Mouse (Mus musculus): ENCODE data around the gene Borcs6.

Gene Borcs6

DNA sequence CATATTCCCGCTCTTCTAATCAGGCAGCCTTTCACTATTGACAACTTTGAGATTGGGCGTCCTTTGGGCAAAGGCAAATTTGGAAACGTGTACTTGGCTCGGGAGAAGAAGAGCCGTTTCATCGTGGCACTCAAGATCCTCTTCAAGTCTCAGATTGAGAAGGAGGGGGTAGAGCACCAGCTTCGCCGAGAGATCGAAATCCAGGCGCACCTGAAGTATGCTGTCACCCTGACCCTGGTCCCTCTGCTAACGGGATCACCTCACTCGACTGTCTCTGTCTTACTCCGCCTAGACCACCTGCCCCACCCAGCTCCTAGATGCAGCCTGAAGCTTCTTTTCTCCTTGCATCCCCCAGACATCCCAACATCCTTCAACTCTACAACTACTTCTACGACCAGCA lies 11.4 kb upstream of the Borcs6 start:
- DNase-seq (ENCODE audit: extremely low spot score): no peak

DNA sequence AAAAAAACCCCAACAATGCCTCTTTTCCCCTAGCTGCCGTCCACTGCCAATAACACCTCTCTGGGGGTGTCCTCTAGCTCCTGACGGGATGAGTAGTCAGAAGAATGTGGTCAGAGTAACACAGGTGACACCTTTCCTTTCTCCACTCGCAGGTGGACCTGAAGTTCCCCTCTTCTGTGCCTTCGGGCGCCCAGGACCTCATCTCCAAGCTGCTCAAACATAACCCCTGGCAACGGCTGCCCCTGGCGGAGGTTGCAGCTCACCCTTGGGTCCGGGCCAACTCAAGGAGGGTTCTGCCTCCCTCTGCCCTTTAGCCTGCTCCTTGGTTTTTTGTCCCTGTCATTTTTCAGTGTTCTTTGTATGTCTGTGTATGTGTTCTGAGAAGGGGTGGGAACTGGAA lies 8.8 kb upstream of the Borcs6 start:
- DNase-seq (ENCODE audit: extremely low spot score): no peak

DNA sequence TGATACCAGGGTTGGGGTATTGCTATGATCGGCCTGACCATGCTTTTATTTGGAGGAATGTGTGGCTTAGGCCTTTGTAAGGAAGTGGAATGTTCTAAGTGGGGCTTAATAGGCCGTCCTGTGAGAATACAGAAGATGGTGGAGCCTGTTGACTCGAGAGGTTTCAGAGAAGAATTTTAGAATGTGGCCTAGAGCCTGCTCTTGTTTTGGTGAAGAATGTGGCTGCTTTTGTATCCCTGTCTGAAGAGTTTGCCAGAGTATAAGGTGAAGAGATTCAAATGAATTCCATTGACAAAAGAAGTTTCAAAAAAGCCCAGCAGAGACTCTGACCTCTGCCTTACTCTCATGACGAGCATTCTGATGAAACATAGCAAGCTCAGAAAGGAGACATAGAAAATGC lies 7.7 kb upstream of the Borcs6 start:
- no peak for DNase-seq (ENCODE audit: extremely low spot score)

DNA sequence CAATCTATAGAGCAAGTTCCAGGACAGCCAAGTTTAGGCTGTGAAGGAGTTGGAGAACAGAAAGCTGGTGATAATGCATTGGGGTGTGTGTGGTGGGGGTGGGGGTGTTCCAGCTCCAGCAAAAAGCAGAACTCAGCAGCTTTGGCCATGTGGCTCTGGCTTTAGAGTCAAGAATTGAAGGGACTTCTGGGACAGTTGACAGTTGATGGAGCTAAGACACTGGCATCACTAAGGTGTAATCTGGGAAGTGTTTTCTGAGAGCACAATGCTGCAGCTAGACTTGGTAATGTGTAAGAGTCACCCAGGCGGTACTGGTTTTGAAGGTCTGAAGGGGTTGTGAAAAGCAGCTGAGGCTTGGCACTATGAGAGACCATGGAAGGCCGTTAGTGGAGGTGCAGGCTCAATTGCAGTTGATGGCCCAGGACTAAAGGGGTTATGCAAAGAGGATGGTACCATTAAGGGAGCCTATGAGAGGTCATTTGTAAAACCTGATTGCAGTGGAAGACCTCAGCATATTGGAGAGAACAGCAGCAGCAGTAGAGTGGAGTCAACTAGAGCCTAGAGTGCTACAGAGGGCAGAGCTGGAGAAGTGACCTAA lies 6.6 kb upstream of the Borcs6 start:
- DNase-seq (ENCODE audit: extremely low spot score): no peak

DNA sequence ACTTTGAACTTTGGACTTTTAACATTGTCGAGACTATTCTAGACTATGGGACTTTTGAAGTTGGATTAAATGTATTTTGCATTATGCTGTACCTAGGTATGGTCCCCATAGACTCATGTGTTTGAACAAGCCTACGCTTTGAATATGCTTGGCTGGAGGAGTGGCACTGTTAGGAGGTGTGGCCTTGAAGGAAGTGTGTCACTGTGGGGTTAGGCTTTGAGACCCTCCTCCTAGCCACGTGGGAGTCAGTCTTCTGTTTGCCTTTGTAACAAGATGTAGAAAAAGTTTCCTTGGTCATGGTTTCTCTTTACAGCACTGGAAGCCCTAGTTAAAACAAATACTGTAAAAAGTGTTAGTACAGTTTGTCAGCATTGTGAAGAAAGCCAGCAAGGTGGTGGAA lies 5.7 kb upstream of the Borcs6 start:
- no peak for DNase-seq (ENCODE audit: extremely low spot score)

DNA sequence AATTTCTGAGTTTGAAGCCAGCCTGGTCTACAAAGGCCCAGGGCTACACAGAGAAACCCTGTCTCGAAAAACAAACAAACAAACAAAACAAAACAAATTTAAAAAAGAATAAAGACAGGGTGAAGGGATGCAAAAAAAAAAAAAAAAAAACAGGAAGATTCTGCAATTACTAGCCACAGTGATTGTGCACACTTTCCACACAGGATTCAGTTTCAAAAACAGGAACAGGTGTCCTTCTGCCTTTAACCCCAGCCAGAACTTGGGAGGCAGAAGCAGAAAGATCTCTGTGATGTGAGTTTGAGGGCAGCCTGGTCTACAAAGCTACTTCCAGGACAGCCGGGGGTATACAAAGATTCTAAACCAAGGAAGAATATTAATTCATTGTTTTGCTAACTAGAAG lies 1.3 kb upstream of the Borcs6 start:
- no peak for DNase-seq (ENCODE audit: extremely low spot score)

DNA sequence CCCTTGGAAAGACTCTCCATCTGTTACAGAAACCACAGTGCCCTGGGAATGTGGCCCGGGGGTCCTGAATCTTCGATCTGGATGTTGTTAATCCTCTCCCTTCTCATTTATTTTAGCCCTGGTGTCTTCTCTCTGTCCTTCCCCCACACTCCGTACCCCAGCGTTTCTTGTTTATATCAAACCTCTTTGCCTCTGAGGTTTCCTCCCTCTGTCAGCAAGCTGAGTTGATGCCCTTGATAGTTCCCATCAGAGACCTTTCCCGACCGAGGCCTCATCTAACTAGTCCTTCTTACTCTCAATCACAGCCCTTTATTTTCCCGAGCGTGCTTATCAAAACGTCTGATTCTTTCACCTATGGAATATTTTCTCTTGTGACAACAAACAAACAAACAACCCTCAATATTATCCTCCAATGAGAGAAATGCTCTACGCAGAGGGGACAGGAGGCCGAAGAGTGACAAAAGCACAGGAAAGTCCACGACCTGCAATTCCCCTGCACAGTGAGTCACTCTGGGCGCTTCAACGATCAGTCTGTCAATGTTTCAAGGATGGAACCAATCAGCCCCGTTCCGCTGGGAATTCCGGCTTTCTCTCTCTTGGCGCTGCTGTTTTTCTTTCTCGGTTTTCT lies 674 bp upstream of the Borcs6 start:
- no peak for DNase-seq (ENCODE audit: extremely low spot score)

DNA sequence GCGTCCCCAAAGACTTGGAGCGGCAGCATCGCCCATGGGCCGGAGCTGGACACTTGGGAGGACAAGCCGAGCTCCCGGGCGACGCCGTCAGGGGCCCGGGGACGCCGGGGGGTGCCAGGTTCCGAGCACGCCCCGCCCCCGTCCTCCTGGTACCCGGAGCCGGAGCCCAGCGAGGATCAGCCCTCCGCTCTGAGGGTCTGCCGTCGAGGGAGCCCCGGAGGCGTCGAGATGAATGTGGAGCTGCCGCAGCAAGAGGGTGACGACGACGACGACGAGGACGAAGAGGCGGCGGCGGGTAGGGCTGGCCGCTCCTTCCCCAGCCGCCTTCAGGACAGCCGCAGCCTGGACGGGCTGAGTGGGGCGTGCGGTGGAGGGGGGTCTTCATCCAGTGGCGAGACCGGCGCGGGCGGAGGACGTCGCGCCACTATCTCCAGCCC lies 476 bp downstream of the Borcs6 start:
- no peak for DNase-seq (ENCODE audit: extremely low spot score)

DNA sequence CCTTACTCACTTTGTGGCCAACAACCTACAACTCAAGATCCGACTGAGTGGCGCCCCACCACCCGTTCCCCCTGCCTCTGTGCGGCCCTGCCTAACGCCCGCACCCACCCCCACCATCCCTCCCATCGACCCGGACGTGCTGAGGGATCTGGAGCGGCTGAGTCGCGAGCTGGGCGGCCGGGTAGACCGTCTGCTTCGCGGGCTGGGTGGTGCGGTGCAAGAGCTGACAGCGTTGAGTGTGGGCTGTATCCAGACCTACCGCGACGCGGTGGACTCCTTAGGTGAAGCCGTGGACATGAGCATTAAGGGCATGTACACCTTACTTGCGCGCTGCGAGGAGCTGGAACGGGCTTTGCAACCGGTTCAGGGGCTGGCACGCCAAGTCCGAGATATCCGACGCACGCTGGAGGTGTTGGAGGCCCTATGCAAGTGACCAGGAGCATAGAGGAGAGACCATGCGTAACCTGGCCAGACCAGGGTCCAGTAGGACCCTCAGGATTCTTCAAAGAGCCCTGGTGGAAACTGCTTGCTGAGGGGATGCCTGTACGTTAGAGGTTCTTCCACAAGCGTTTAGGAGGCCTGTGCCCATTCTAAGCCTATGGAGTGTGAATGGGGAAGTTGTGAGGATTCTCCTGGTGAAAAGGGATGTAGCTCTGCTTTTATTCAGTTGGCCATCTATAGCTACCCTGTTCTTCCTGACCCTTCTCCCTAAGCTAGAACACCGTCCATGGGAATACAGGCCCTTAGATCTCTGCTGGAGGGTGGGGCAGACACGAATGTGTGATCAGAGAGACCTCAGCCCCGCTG lies 1.1 kb downstream of the Borcs6 start:
- DNase-seq (ENCODE audit: extremely low spot score): no peak

DNA sequence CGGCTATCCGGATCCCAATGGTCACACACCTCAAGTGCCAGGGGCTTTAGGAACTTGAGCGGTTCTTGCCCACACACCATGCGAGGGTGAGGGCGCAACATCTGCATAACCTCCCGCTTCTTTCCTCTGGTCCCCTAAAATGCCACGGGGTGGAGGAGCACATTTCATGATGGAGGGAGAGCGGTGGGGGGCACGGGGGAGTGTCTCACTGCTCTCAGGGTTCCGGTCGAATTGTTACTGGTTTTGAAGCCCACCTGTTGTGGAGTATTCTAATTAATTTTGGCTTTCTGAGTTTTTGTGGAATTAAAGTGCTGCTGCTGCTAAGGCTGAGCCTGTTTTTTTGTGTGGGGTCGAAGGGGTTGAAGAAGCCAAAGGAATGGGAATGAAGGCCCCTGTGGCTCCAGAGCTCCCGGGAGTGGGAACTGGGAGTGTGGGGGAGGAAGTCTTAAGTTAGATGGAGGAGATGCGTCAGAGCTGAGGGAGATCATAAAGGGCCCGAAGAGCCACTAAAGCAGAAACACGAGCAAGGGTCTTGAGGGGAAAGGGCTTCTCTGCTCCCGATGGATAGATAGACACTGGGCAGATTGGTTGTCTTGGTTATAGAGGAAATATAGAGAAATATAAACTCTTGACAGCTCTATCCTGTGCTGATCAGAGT lies 1.9 kb downstream of the Borcs6 start:
- no peak for DNase-seq (ENCODE audit: extremely low spot score)

DNA sequence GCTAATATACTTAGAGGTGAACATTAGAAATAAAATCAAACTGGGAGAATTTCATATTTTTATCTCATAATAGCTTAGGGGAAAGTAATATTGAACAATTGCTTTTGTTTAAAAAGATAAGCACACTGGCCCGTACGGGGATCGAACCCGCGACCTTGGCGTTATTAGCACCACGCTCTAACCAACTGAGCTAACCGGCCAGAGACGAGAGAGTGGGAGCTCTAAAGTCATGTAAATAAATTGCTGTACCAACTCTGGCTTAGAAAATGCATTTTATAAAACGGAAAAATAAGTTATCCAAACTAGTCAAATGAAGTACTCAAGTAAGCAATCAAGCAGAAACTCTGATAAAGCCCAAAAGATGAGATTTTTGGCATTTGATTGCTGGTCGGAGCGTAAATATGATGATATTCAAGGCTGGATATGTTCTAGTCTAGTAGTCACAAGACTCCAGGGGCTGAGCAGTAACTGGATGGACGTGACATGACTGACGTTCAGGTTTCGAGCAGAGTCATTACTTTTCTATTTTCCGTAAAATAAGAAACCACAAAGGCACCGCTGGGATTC lies 2.8 kb downstream of the Borcs6 start:
- peak; percentile 84 for DNase-seq (ENCODE audit: extremely low spot score)

DNA sequence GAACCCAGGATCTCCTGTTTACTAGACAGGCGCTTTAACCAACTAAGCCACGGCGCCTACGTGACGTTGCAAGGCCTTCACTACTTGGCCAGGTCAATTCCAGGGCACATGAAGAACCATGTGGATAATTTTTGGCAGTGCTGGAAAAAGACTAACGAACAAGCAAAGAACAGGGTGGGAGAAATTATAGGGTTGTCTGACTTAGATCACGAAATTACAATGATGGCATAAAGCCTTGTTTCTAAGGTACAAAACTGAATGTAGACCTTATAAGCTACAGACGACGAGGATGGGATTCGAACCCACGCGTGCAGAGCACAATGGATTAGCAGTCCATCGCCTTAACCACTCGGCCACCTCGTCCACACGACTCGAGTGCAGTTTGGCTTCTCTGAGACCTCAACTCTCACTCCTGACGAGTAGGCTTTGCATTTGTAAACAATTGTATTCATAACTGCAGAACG lies 3.3 kb downstream of the Borcs6 start:
- DNase-seq (ENCODE audit: extremely low spot score): peak; percentile 96

DNA sequence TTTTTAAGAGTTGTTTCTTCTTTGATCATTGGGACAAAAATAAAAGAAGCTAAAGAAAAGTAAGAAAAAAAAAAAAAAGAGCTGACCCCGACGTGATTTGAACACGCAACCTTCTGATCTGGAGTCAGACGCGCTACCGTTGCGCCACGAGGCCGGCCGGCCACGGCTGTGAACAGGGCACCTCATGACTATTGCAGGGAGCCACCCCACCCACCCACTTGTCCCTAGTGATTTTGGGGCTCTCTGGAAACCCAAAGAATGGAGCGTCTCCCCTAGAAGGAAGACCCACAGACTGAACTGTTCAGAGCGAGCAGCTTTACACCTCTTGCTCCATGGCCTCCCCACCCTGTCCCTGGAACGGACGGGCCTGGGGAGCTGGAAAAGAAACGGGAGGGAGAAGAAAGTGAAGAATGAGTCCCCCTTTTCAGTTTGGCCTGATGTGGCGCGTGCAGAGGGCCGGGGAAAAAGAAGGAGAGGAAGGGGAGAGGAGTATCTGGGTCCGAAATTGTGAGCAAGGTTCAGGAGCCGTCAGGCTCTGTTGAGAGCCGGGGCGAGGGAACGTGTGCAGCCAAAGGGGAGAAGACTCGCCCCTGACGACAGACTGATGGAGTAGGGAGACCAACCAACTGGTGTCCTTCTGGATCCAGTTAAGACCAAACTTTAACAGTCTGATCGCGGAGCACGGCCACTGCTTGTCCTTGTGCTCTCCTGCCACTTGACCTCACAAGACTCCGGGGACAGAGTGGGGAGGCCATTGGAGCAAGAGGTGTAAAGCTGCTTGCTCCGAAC lies 4.1 kb downstream of the Borcs6 start:
- DNase-seq (ENCODE audit: extremely low spot score): peak; percentile 92

DNA sequence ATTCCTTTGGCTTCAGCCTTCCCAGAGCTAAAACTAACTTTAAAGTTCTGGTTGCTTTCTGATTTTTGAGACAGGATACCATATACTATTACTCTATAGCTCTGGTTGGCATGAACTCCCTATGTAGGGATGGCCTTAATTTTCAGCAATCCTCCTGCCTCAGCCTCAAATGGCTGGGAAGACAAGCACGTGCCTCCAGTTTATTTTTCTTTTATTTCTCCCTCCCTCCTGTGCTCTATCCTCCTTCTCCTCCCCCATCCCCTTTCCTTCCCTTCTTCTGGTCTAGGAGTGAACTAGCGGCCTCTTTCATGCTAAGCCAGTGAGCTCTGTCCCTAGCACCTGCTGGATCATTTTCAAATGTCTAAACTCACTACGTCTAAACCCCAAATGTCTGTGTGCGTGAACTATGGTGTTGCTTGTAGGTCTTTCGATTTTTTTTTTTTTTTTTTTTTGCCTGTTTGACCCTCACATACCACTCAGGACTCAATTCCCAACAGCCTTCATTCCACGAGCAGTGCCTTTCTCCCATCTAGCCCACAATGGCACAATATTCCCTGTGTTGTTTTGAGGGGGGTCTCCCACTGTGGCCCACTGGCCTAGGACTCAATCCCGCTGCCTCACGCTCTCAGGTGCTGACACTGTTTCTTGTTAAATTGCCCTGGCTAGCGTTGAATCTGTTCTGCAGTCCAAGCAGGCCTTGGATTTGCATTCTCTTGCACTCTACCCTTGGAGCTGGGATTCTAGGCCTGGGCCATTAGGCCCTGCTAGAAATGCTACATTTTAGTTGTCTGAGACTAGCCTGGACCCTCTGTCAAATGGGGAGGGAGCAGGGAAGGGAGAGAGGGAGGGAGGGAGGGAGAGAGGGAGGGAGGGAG lies 5.0 kb downstream of the Borcs6 start:
- DNase-seq (ENCODE audit: extremely low spot score): no peak

DNA sequence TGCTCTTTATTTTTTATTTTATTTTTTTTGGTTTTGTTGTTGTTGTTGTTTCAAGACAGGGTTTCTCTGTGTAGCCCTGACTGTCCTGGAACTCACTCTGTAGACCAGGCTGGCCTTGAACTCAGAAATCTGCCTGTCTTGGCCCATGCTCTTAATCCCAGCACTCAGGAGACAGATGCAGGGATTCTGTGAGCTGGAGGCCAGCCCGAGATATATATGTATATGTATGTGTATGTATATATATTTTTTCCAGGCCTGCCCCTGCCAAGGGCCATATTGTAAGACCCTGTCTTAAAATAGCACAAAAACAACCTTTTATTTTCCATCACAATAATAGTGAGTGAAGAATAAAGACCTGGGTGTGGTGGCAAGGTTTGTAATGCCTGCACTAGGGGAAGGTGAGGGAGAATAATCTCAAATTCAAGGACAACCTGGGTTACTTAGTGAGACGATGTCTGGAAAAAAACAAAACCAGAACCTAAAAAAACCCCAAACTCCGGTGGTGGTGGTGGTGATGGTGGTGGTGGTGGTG lies 5.9 kb downstream of the Borcs6 start:
- DNase-seq (ENCODE audit: extremely low spot score): no peak

DNA sequence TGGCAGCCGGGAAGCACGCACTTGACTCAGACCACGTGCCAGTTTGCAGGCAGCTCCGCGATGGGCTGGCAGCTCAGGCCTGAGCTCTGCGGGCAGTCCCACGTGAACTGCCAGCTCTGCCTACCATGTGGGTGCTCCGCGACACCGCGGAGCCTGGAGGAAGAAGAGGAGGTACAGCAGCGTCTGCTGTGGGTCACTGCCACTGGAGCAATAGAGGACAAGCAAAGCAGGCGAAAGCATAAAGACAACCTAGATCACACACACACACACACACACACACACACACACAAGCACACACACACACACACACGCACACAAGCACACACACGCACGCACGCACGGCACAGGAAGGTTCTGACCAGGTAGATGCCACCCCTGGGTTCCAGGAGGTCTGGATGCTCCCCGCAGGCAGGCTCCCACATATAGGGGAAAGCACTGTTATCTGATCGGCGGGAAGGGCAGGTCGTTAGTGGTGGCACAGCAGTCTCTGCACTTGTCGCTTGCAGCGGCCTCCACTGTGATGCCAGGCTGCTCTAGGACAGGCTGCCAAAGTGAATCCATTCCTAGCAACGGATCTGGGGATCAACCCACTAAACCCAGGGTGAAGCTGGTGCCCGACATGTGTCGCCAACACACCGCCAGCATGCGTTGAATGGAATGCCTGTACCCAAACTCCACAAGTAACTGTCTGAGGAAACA lies 6.8 kb downstream of the Borcs6 start:
- peak; percentile 56 for DNase-seq (ENCODE audit: extremely low spot score)

DNA sequence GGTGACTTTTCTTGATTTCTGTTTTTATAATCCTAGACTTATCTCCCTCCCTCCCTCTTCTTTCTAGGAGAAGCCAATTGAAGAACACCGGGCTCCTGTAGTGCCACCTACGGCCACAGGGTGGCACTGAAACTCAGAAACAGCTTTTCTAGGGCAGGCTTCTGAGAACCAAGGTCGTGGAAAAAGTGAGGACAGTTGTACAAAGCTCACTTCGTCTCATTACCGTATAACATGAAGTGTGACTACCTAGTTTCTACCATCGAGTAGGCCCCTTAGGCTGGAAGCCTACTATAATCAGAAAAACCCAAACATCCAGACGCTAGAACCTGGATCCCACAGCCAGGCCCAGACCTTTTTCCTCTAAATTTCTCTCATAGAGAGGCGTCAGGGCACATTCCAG lies 7.4 kb downstream of the Borcs6 start:
- peak; percentile 88 for DNase-seq (ENCODE audit: extremely low spot score)

DNA sequence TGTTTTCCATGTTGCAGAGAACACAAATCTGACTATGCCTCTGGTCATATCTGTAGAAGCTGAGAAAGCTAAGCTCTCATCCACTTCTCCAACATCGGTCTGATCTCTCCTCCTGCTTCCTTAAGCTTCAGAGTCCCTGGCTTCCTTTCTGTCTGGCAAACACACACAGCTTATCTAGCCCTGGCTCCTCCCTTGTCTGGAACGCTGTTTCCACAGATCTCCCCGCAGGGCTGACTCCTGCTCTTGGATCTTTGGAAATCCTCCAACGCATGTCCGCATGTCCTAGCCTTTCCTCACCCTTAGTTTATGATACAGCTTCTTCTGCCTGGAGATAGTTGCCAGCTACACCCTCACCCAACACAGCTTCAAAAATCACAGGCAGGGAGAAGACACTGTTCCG lies 8.1 kb downstream of the Borcs6 start:
- no peak for DNase-seq (ENCODE audit: extremely low spot score)

DNA sequence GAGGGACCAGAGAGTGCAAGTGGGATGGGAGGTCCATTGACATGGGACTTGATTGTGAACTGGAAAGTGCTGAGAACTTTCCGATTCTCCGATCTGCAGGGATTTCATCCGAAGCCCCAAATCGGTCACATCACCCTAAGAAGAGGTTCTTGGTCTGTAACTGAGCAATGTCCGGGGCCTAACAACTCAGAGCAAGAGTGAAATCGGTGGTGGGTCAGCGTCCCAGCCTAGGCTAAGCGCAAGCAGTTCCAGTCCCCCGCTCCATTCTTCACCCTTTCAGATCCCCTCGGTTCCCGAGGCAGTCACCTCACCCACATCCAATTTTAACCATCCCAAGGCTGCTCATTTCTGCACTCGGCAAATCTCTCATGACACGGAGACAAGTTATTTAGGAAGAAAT lies 10.6 kb downstream of the Borcs6 start:
- DNase-seq (ENCODE audit: extremely low spot score): no peak
